Mouse (Mus musculus) intestine, embryonic 14.5 days (tissue): ENCODE data around the gene Slc5a3. TPM values are rescaled to one million over a fixed set of nuclear protein-coding genes. Genes with fewer than 3 reads are reported as not detected.

ENCODE experiments used
- ATAC-seq: fragments of 200-750 bp; cut with Nextera tagmentation; replicated peaks from 2 replicates; pipeline ENCODE4 v1.8.0; 2017; ENCODE audit warnings: low read depth, moderate number of reproducible peaks, moderate TSS enrichment, moderate library complexity; ENCODE audit not compliant: low FRiP score, low TSS enrichment
- DNase-seq: peaks from one replicate; pipeline ENCODE4 v3.0.0-alpha.2; 2018; ENCODE audit warnings: low spot score
- H3K27ac ChIP-seq: fragments of 300-500 bp; sonication (generic); 2 replicates; pipeline ENCODE4 v1.5.1; 2014; ENCODE audit warnings: low read depth, mild to moderate bottlenecking, control low read depth
- H3K27me3 ChIP-seq: fragments of 300-500 bp; sonication (generic); replicated peaks from 2 replicates; pipeline ENCODE4 v1.6.1; 2014; ENCODE audit warnings: low read length, control low read depth; ENCODE audit not compliant: control insufficient read depth, insufficient read depth
- H3K36me3 ChIP-seq: fragments of 300-500 bp; sonication (generic); 2 replicates; pipeline ENCODE4 v1.6.1; 2014; ENCODE audit warnings: low read length, control low read depth; ENCODE audit not compliant: control insufficient read depth, insufficient read depth
- H3K4me1 ChIP-seq: fragments of 300-500 bp; sonication (generic); replicated peaks from 2 replicates; pipeline ENCODE4 v1.6.1; 2014; ENCODE audit warnings: low read length, control low read depth, mixed read lengths; ENCODE audit not compliant: control insufficient read depth, insufficient read depth
- H3K4me2 ChIP-seq: fragments of 300-500 bp; sonication (generic); 2 replicates; pipeline ENCODE4 v1.6.1; 2014; ENCODE audit warnings: low read length
- H3K4me3 ChIP-seq: fragments of 300-500 bp; sonication (generic); 2 replicates; pipeline ENCODE4 v1.5.1; 2014; ENCODE audit warnings: low read depth, low read length, control low read depth, mixed read lengths
- H3K9ac ChIP-seq: fragments of 300-500 bp; sonication (generic); 2 replicates; pipeline ENCODE4 v1.6.1; 2014; ENCODE audit warnings: mild to moderate bottlenecking, low read length
- H3K9me3 ChIP-seq: fragments of 300-500 bp; sonication (generic); 2 replicates; pipeline ENCODE4 v1.6.1; 2016; ENCODE audit warnings: low read length, control low read depth; ENCODE audit not compliant: control insufficient read depth
- WGBS: fragments of 180-500 bp; shearing (Covaris S2); extraction: QIAGEN DNeasy Blood & Tissue Kit; methylation state at CpG from one replicate; pipeline ENCODE4 v1.1.7; 2014; 5-methylcytosine and 5-hydroxymethylcytosine counted together
- polyA plus RNA-seq: library from polyadenylated mRNA; unstranded; fragments of >200 nt; fragmentation: Nextera tagmentation; extraction: Ambion mirVana; gene quantifications from 2 replicates; pipeline ENCODE4 v1.2.1, GENCODE M21; 2014

Gene Slc5a3
- polyA plus RNA-seq, 1 experiment from 2014 or later, result 8.4 TPM

DNA sequence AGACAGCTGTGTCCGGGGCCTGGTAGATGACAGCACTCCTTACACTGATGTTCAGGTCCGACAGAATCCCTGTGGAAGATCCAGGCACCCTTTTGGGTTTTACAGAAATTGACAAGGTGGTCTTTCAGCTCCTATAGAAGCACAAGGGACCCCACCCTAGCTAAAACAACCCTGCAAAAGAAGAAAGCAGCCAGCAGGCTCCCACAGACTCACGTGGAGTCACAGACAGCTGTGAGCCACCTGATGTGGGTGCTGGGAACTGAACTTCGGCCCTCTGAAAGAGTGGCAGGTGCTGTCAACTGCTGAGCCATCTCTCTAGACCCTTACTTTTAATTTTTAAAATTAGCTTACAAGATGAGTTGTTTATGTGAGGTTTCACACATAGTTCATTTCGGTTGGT is 23.4 kb upstream of the Slc5a3 start:
- Histone ChIP-seq H3K4me3 (no peak overlapping the region), H3K4me1 (0 out of 2 replicates have a peak, but pooled peaks cover 4% of the 10 kb centered on the region), H3K36me3 (no peaks in the 10 kb centered on the region), H3K27ac (no peak overlapping the region), H3K27me3 (no peaks in the 10 kb centered on the region), H3K9me3 (0 out of 2 replicates have a peak, but pooled peaks cover under 1% of the 10 kb centered on the region), H3K9ac (no peak overlapping the region), H3K4me2 (no peak overlapping the region)
- WGBS, result 81% methylated on average over 5 of the region's 5 CpGs
- DNase-seq (no peak), ATAC-seq (no peak)

DNA sequence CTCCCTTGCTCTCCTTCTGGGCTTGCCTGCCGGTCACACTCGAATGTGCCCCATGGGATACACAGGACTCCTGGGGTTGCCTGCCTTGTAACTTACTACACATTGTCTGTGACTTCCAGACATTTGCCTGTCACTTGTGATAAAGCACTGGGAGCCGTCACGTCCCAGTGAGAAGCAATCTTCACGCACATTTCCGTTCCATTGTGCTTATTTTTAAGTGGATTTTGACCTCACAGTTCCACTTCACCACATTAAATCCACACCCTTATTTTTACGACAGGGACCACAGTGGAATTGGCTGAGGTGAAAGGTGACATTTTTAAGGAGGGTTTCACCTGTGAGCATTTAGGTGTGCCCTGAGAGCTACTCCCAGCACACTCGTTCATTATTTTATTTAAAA is 21.4 kb upstream of the Slc5a3 start:
- H3K9ac ChIP-seq, result no peak overlapping the region
- ATAC-seq, result no peak
- H3K4me2 ChIP-seq, result no peak overlapping the region
- H3K36me3 ChIP-seq, result no peaks in the 10 kb centered on the region
- no peaks in the 10 kb centered on the region for H3K27me3 ChIP-seq
- 0 out of 2 replicates have a peak, but pooled peaks cover 4% of the 10 kb centered on the region for H3K9me3 ChIP-seq
- H3K4me1 ChIP-seq, result 0 out of 2 replicates have a peak, but pooled peaks cover 4% of the 10 kb centered on the region
- 66% methylated on average over 8 of the region's 8 CpGs for WGBS
- DNase-seq, result no peak
- no peak overlapping the region for H3K4me3 ChIP-seq
- H3K27ac ChIP-seq, result no peak overlapping the region

DNA sequence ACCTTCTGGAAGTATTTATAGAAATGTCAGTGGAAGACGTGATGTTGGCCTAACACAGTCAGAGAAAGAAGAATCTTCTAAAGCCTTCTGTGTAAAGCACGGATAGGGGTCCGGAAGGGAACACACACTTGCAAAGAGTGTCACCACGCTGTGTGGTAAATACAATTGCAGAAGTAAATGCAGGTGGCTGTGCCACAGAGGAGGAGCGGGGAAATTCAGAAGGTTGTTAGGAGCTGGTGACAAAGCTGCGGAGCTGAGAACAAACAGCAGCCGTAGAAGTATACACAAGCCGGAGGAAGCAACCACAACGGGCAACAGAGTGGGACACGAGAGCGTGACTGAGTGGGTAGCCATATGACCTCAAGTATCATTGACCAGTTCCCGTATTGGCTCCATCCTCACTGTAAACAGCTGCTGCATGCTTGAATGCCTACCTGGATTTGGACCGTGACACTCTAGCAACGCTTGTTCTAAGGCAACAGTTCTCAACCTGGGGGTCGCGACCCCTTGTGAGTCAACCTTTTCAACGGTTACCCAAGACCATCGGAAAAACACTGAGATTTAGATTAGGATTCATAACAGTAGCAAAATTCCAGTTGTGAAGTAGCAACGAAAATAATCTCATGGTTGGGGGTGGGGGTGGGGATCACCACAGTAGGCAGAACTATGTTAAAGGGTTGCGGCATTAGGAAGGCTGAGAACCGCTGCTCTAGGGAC is 20.1 kb upstream of the Slc5a3 start:
- Histone ChIP-seq H3K36me3 (no peaks in the 10 kb centered on the region), H3K9me3 (0 out of 2 replicates have a peak, but pooled peaks cover 4% of the 10 kb centered on the region), H3K4me2 (no peak overlapping the region), H3K27ac (no peak overlapping the region), H3K4me3 (no peak overlapping the region), H3K4me1 (0 out of 2 replicates have a peak, but pooled peaks cover 4% of the 10 kb centered on the region), H3K9ac (no peak overlapping the region), H3K27me3 (no peaks in the 10 kb centered on the region)
- ATAC-seq, result no peak
- WGBS, result 72% methylated on average over 21 of the region's 21 CpGs
- DNase-seq, result no peak

DNA sequence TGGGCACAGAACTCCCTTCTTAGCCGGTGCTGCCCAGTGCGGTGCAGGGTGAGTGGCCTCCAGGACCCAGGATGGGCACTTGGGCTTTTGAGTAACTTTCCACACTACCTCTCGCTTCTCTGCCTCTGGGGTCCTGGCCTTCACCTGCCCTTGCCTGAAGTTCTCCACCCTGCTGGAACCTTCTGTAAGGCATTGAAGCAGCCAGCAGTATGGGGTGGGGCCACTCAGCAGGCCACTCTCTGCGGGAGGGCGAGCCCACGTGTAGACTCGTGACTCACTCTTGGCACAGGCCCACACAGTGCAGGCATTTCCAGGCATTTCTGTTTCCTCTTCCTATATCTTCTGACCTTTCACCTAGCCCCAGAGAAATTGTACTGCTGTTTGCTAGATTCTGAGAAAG is 18.7 kb upstream of the Slc5a3 start:
- ATAC-seq (peak; percentile 50; the same call in 1 of the 2 replicates), DNase-seq (no peak)
- Histone ChIP-seq H3K36me3 (no peaks in the 10 kb centered on the region), H3K4me2 (no peak overlapping the region), H3K9ac (no peak overlapping the region), H3K27me3 (no peaks in the 10 kb centered on the region), H3K4me3 (no peak overlapping the region), H3K9me3 (0 out of 2 replicates have a peak, but pooled peaks cover 4% of the 10 kb centered on the region), H3K27ac (no peak overlapping the region), H3K4me1 (0 out of 2 replicates have a peak, but pooled peaks cover 4% of the 10 kb centered on the region)
- 90% methylated on average over 7 of the region's 7 CpGs for whole genome bisulfite sequencing

DNA sequence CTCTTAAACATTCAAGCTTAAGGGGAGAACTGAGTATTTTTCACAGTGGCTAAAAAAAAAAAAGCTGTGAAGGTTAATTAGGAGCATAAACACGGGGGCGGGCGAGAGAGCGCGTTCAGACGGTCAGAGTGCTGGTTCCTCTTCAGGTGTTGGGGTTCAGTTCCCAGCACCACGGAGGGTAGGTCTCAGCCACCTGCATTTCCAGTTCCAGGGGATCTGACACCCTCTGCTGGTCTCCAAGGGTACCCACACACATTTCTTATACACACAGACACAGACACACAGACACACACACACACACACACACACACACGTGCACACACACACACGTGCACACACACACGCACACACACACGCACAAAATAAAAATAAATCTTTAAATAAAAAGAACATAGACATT is 18.2 kb upstream of the Slc5a3 start:
- 0 out of 2 replicates have a peak, but pooled peaks cover 4% of the 10 kb centered on the region for H3K4me1 ChIP-seq
- H3K4me3 ChIP-seq, result no peak overlapping the region
- no peak overlapping the region for H3K27ac ChIP-seq
- no peak for ATAC-seq
- no peaks in the 10 kb centered on the region for H3K36me3 ChIP-seq
- no peaks in the 10 kb centered on the region for H3K27me3 ChIP-seq
- H3K9ac ChIP-seq, result no peak overlapping the region
- no peak for DNase-seq
- WGBS, result 97% methylated on average over 11 of the region's 11 CpGs
- H3K4me2 ChIP-seq, result no peak overlapping the region
- H3K9me3 ChIP-seq, result 0 out of 2 replicates have a peak, but pooled peaks cover 4% of the 10 kb centered on the region

DNA sequence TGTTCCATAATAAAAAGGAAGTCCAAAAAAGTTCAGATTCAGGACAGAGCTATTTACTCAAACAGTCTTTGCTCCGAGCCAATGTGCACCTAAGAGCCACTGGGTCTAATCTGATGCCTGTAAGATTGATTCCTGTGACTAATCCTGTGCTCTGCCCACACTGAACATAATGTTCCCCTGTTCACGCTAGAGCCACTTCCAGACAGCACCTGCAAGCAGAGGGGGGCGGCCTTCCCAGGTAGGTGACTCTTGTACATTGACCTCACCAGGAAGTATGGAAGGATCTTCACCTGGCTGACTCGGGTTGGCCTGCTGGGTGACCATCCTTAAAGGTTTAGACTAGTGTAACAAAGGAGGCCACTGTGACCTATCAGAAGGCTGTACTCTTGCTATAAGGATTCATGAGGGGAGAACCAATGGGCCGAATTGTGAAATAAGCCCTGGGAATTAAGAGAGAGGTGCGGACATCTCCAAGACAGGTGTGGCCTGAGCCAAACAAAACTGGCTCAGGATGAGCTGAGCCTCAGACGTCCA is 6.3 kb upstream of the Slc5a3 start:
- 85% methylated on average over 7 of the region's 7 CpGs for WGBS
- Histone ChIP-seq H3K27me3 (no peaks in the 10 kb centered on the region), H3K4me1 (no peaks in the 10 kb centered on the region), H3K9ac (no peak overlapping the region), H3K36me3 (no peaks in the 10 kb centered on the region), H3K4me2 (no peak overlapping the region), H3K9me3 (peaks cover 6% of the 10 kb centered on the region; the same call in 1 of the 2 replicates), H3K4me3 (no peak overlapping the region), H3K27ac (no peak overlapping the region)
- DNase-seq (no peak), ATAC-seq (no peak)

DNA sequence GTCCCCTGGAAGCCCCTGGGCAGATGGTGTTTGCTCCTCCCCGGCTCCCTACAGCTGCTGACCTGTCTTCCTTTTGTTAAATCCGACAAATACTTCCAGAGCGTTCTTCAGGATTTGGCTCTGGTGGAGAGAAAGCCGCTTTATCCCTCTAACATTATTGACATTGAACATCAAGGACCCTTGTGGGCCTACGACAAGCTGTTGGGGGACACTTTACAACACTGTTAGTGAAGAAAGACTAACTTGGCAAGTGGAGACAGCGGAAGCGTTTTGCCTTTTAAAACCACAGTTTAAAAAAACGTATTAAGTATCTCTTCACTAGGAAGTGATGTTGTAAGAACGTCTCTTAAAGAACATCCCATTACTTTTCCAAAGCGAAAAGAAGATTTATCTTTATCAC is 5.6 kb upstream of the Slc5a3 start:
- no peak overlapping the region for H3K4me3 ChIP-seq
- no peak overlapping the region for H3K4me2 ChIP-seq
- H3K27me3 ChIP-seq, result no peaks in the 10 kb centered on the region
- H3K9me3 ChIP-seq, result peaks cover 6% of the 10 kb centered on the region; the same call in 1 of the 2 replicates
- 78% methylated on average over 10 of the region's 10 CpGs for WGBS
- no peaks in the 10 kb centered on the region for H3K36me3 ChIP-seq
- peaks cover 6% of the 10 kb centered on the region; the same call in 1 of the 2 replicates for H3K4me1 ChIP-seq
- DNase-seq (no peak), ATAC-seq (no peak)
- no peak overlapping the region for H3K27ac ChIP-seq
- H3K9ac ChIP-seq, result no peak overlapping the region

DNA sequence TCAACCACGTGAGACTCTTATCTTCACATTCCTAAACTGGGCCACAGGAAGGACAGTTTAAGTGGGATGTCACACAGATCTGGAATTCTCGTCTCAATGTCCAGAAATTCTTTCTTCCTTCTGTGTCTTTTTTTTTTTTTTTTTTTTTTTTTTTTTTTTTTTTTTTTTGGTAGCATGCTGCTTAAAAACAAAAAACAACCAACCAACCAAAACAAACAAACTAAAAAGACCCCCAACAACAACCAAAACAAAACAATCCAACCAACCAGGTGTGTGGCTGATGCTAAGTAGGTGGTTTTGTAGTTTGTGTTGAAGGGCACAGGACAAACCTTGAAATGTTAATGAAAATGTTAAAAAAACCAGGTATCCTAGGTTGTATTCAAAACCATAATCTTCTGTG is 1.4 kb upstream of the Slc5a3 start:
- no peak overlapping the region for H3K27ac ChIP-seq
- no peak overlapping the region for H3K4me2 ChIP-seq
- peaks cover 6% of the 10 kb centered on the region for H3K36me3 ChIP-seq
- H3K9ac ChIP-seq, result no peak overlapping the region
- peaks cover 6% of the 10 kb centered on the region; the same call in 1 of the 2 replicates for H3K9me3 ChIP-seq
- WGBS, result 49% methylated on average over 2 of the region's 2 CpGs
- no peak overlapping the region for H3K4me3 ChIP-seq
- H3K27me3 ChIP-seq, result no peaks in the 10 kb centered on the region
- ATAC-seq (no peak), DNase-seq (no peak)
- peaks cover 18% of the 10 kb centered on the region for H3K4me1 ChIP-seq
